Mouse (Mus musculus): Measurements from ENCODE around the gene Abhd16b.
"Not testable (repeated sequence)": the region's sequence is repeated elsewhere in the genome, so short reads cannot be mapped to it uniquely, and the experiment has no call there.

The Abhd16b gene

GRCm38 (mm10) chr2:181487338-181488277 lies 5.4 kb upstream of the Abhd16b start:
- DNase-seq (ENCODE audit: low spot score in 2 of 2) = no peak

GRCm38 (mm10) chr2:181491432-181492205 lies 1.4 kb upstream of the Abhd16b start:
- no peak for DNase-seq (ENCODE audit: low spot score in 2 of 2)

GRCm38 (mm10) chr2:181492206-181492605 lies 800 bp upstream of the Abhd16b start:
- DNase-seq (ENCODE audit: low spot score in 2 of 2) = no peak

GRCm38 (mm10) chr2:181494266-181494945 lies 1.4 kb downstream of the Abhd16b start:
- peak in 1 of 2 experiments; percentile 47 for DNase-seq (ENCODE audit: low spot score in 2 of 2)

GRCm38 (mm10) chr2:181495845-181496244 lies 2.8 kb downstream of the Abhd16b start:
- DNase-seq (ENCODE audit: low spot score in 2 of 2) = not testable (repeated sequence)

- peak; percentile 74 to 77 for DNase-seq (ENCODE audit: low spot score in 2 of 2)
Observed at GRCm38 (mm10) chr2:181496281-181496680, 3.3 kb downstream of the Abhd16b start.

- peak; percentile 97 to 98 for DNase-seq (ENCODE audit: low spot score in 2 of 2)
Observed at GRCm38 (mm10) chr2:181496831-181497547, 4.0 kb downstream of the Abhd16b start, which contains the start of gene Tpd52l2. TSS of gene Tpd52l2 (plus strand) at chr2:181497142.

- DNase-seq (ENCODE audit: low spot score in 2 of 2) = peak; percentile 41 to 51
Observed at GRCm38 (mm10) chr2:181497548-181497875, 4.5 kb downstream of the Abhd16b start.

- DNase-seq (ENCODE audit: low spot score in 2 of 2) = no peak
Observed at GRCm38 (mm10) chr2:181498644-181499043, 5.6 kb downstream of the Abhd16b start.

- DNase-seq (ENCODE audit: low spot score in 2 of 2) = no peak
Observed at GRCm38 (mm10) chr2:181509191-181509590, 16.2 kb downstream of the Abhd16b start.

GRCm38 (mm10) chr2:181511231-181511630 lies 18.2 kb downstream of the Abhd16b start:
- DNase-seq (ENCODE audit: low spot score in 2 of 2) = no peak

- no peak for DNase-seq (ENCODE audit: low spot score in 2 of 2)
Observed at GRCm38 (mm10) chr2:181519201-181519600, 26.2 kb downstream of the Abhd16b start.

- DNase-seq (ENCODE audit: low spot score in 2 of 2) = peak; percentile 98 to 99
Observed at GRCm38 (mm10) chr2:181520118-181520935, 27.3 kb downstream of the Abhd16b start, which contains the start of gene Dnajc5. TSS of gene Dnajc5 (plus strand) at chr2:181520485.

GRCm38 (mm10) chr2:181520936-181521227 lies 27.9 kb downstream of the Abhd16b start:
- no peak for DNase-seq (ENCODE audit: low spot score in 2 of 2)

GRCm38 (mm10) chr2:181521491-181521890 lies 28.5 kb downstream of the Abhd16b start:
- DNase-seq (ENCODE audit: low spot score in 2 of 2) = no peak

GRCm38 (mm10) chr2:181522811-181523210 lies 29.8 kb downstream of the Abhd16b start:
- DNase-seq (ENCODE audit: low spot score in 2 of 2) = peak in 1 of 2 experiments; percentile 37

- no peak for DNase-seq (ENCODE audit: low spot score in 2 of 2)
Observed at GRCm38 (mm10) chr2:181525526-181525925, 32.5 kb downstream of the Abhd16b start.

- DNase-seq (ENCODE audit: low spot score in 2 of 2) = no peak
Observed at GRCm38 (mm10) chr2:181529076-181529475, 36.1 kb downstream of the Abhd16b start.

GRCm38 (mm10) chr2:181532589-181532988 lies 39.6 kb downstream of the Abhd16b start:
- no peak for DNase-seq (ENCODE audit: low spot score in 2 of 2)

GRCm38 (mm10) chr2:181536410-181536809 lies 43.4 kb downstream of the Abhd16b start:
- no peak for DNase-seq (ENCODE audit: low spot score in 2 of 2)

Measured in right cerebral cortex, postnatal 10 days (tissue).